Mouse (Mus musculus): ENCODE measurements around the gene Mup16. TPM values are rescaled to one million over a fixed set of nuclear protein-coding genes. Genes with fewer than 3 reads are reported as not detected.
"Not testable (repeated sequence)": the region's sequence is repeated elsewhere in the genome, so short reads cannot be mapped to it uniquely, and the experiment has no call there.

Gene Mup16
- not detected for total RNA-seq (2021)
- long read RNA-seq, experiment 1 = 0 reads
- long read RNA-seq, experiment 2 = 0 reads

- DNase-seq (ENCODE audit: low spot score in 2 of 2) = not testable (repeated sequence)
These were observed at the start of gene Mup16 for GRCm38 (mm10) chr4:61519431-61519830. Gene Mup16, minus strand, starts transcription at chr4:61519531.

DNA sequence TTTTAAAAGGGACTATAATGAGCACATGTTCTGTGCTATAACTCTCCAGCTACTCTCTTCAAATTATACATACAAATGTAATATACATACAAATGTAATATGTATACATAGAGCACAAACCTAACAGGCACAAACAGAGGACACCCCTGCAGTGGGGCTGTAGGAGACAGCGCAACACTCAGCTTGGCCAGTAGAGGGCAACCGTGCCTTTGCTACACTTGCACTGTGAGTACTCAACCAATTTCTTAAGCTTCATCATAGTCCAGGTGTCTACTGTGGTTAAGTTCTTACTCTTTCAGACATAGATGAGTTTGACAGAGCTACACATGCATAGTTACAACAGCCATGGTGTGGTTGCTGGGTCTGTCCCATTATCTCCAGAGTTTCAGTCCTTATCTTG is 36.6 kb upstream of the Mup16 start:
- DNase-seq (ENCODE audit: low spot score in 2 of 2) = not testable (repeated sequence)

Other genes with a start within 250 kb of the Mup16 start
- gene Mup14, start 215.5 kb downstream of the Mup16 start, total RNA-seq (2021) = not detected
- gene Mup15, start 79.8 kb downstream of the Mup16 start, total RNA-seq (2021) = not detected
- not detected for gene Mup17, start 76.3 kb upstream of the Mup16 start, total RNA-seq (2021)
- gene Mup18, start 154.6 kb upstream of the Mup16 start, total RNA-seq (2021) = not detected